Mouse (Mus musculus) forebrain, embryonic 14.5 days (tissue): ENCODE data around the gene Dcaf17. TPM values are rescaled to one million over a fixed set of nuclear protein-coding genes. Genes with fewer than 3 reads are reported as not detected.

Source experiments
- ATAC-seq: fragments of 200-750 bp; cut with Nextera tagmentation; 2 replicates; pipeline ENCODE4 v1.8.0; 2017; ENCODE audit warnings: mild to moderate bottlenecking, moderate library complexity
- DNase-seq: peaks from one replicate; pipeline ENCODE4 v3.0.0-alpha.2; 2015; ENCODE audit warnings: low spot score
- H3K27ac ChIP-seq: fragments of 300-500 bp; sonication (generic); 2 replicates; pipeline ENCODE4 v1.5.1; 2014; ENCODE audit warnings: low read depth, mild to moderate bottlenecking, control low read depth, low read length, moderate library complexity
- H3K27me3 ChIP-seq: fragments of 300-500 bp; sonication (generic); replicated peaks from 2 replicates; pipeline ENCODE4 v1.6.1; 2014; ENCODE audit warnings: low read length, control low read depth, mixed read lengths; ENCODE audit not compliant: control insufficient read depth, insufficient read depth
- H3K36me3 ChIP-seq: fragments of 300-500 bp; sonication (generic); 2 replicates; pipeline ENCODE4 v1.6.1; 2014; ENCODE audit warnings: low read length, control low read depth; ENCODE audit not compliant: control insufficient read depth, insufficient read depth
- H3K4me1 ChIP-seq: fragments of 300-500 bp; sonication (generic); 2 replicates; pipeline ENCODE4 v1.6.1; 2014; ENCODE audit warnings: antibody characterized with exemption, low read length, control low read depth; ENCODE audit not compliant: control insufficient read depth, insufficient read depth
- H3K4me2 ChIP-seq: fragments of 300-500 bp; sonication (generic); 2 replicates; pipeline ENCODE4 v1.6.1; 2014; ENCODE audit warnings: mild to moderate bottlenecking, control low read depth, low read length
- H3K4me3 ChIP-seq: fragments of 300-500 bp; sonication (generic); 2 replicates; pipeline ENCODE4 v1.5.1; 2014; ENCODE audit warnings: low read depth, low read length, control low read depth
- H3K9ac ChIP-seq: fragments of 300-500 bp; sonication (generic); 2 replicates; pipeline ENCODE4 v1.6.1; 2014; ENCODE audit warnings: mild to moderate bottlenecking, low read length, control low read depth, moderate library complexity
- H3K9me3 ChIP-seq: fragments of 300-500 bp; sonication (generic); replicated peaks from 2 replicates; pipeline ENCODE4 v1.6.1; 2016; ENCODE audit warnings: low read length, control low read depth, mixed read lengths; ENCODE audit not compliant: control insufficient read depth
- WGBS: fragments of 180-500 bp; shearing (Covaris S2); extraction: QIAGEN DNeasy Blood & Tissue Kit; methylation state at CpG from one replicate; pipeline ENCODE4 v1.1.7; 2014; 5-methylcytosine and 5-hydroxymethylcytosine counted together
- polyA plus RNA-seq: library from polyadenylated mRNA; unstranded; fragments of >200 nt; fragmentation: Nextera tagmentation; extraction: Ambion mirVana; gene quantifications from 2 replicates; pipeline ENCODE4 v1.2.1, GENCODE M21; 2014

Dcaf17 gene
- polyA plus RNA-seq, 1 experiment from 2014 or later: 23.6 TPM

- no peaks in the 10 kb centered on the region for H3K9me3 ChIP-seq
- peak; percentile 89 for DNase-seq
- 41% methylated on average over 11 of the region's 11 CpGs for WGBS
- H3K4me1 ChIP-seq: peaks cover 6% of the 10 kb centered on the region
- peak; percentile 86 for ATAC-seq
- no peak overlapping the region for H3K27ac ChIP-seq
- H3K36me3 ChIP-seq: no peaks in the 10 kb centered on the region
- H3K4me3 ChIP-seq: no peak overlapping the region
- H3K9ac ChIP-seq: no peak overlapping the region
- H3K4me2 ChIP-seq: no peak overlapping the region
- H3K27me3 ChIP-seq: no peaks in the 10 kb centered on the region
Measured at GRCm38 (mm10) chr2:71039522-71040121, 15.5 kb upstream of the Dcaf17 start.

DNA sequence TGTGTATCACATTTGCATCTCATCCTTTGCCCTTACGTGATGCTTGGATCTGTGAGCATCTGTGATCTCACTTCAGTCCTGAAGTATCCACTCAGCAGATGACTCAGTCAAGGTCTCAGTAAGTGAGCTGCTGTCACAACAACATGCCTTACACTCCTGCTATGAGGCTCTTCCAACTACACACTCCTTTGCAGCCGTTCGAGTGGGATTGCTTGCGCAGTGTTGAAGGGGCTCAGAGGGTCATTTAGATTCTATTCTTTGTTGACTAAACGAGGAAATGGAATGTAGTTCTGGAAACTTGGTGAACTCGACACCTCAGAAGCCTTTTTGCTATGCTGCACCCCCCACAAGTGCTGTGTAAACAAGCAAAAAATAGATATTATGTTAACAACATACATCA, 9.0 kb upstream of the Dcaf17 start:
- Histone ChIP-seq H3K9me3 (no peaks in the 10 kb centered on the region), H3K27ac (no peak overlapping the region), H3K4me2 (no peak overlapping the region), H3K36me3 (no peaks in the 10 kb centered on the region), H3K9ac (no peak overlapping the region), H3K4me3 (no peak overlapping the region), H3K4me1 (no peaks in the 10 kb centered on the region), H3K27me3 (no peaks in the 10 kb centered on the region)
- 66% methylated on average over 6 of the region's 6 CpGs for WGBS
- DNase-seq (no peak), ATAC-seq (no peak)

- ATAC-seq: no peak
- no peak overlapping the region for H3K27ac ChIP-seq
Measured at GRCm38 (mm10) chr2:71046751-71047320, 8.3 kb upstream of the Dcaf17 start.

GRCm38 (mm10) chr2:71048896-71049295, 6.2 kb upstream of the Dcaf17 start:
- no peak overlapping the region for H3K4me2 ChIP-seq
- DNase-seq (no peak), ATAC-seq (no peak)
- no peak overlapping the region for H3K9ac ChIP-seq
- no peak overlapping the region for H3K27ac ChIP-seq
- no peak overlapping the region for H3K4me3 ChIP-seq
- WGBS: 73% methylated on average over 12 of the region's 12 CpGs
- H3K36me3 ChIP-seq: no peaks in the 10 kb centered on the region
- no peaks in the 10 kb centered on the region for H3K9me3 ChIP-seq
- H3K27me3 ChIP-seq: no peaks in the 10 kb centered on the region
- no peaks in the 10 kb centered on the region for H3K4me1 ChIP-seq

More at GRCm38 (mm10) chr2:71046751-71047320, 8.3 kb upstream of the Dcaf17 start:
- 87% methylated on average over 6 of the region's 6 CpGs for whole genome bisulfite sequencing
- Histone ChIP-seq H3K4me1 (no peaks in the 10 kb centered on the region), H3K9me3 (no peaks in the 10 kb centered on the region), H3K9ac (no peak overlapping the region), H3K36me3 (no peaks in the 10 kb centered on the region), H3K4me2 (no peak overlapping the region), H3K4me3 (no peak overlapping the region), H3K27me3 (no peaks in the 10 kb centered on the region)
- no peak for DNase-seq

GRCm38 (mm10) chr2:71050511-71050910, 4.6 kb upstream of the Dcaf17 start:
- no peak overlapping the region for H3K4me2 ChIP-seq
- H3K9me3 ChIP-seq: no peaks in the 10 kb centered on the region
- no peak overlapping the region for H3K27ac ChIP-seq
- no peak overlapping the region for H3K4me3 ChIP-seq
- DNase-seq: no peak
- peaks cover 8% of the 10 kb centered on the region for H3K4me1 ChIP-seq
- ATAC-seq: no peak
- H3K9ac ChIP-seq: no peak overlapping the region
- no peaks in the 10 kb centered on the region for H3K27me3 ChIP-seq
- no peaks in the 10 kb centered on the region for H3K36me3 ChIP-seq
- 93% methylated on average over 7 of the region's 7 CpGs for WGBS

DNA sequence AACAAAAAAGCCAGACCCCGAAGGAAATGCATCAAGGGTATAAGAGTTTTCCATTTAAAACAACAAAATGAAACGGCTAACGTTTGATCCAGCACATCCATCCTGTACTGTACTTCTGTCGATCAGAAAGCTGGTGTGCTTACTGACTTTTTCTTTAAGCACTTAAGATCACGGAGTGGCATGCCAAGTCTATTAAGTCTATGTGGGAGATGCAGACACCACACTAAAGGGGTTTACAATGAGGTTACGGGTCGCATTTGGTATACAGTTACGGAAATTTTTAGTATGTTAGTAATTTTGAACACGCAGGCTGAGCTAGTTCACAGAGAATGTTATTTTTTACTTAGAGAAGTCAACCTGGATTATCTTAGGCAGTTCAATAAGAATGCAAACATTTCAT, 412 bp upstream of the Dcaf17 start:
- no peaks in the 10 kb centered on the region for H3K27me3 ChIP-seq
- peaks cover 9% of the 10 kb centered on the region for H3K36me3 ChIP-seq
- H3K27ac ChIP-seq: peak overlapping the region; percentile 58
- peak overlapping the region; percentile 81 for H3K4me3 ChIP-seq
- DNase-seq (peak; percentile 26), ATAC-seq (no peak)
- peaks cover 8% of the 10 kb centered on the region for H3K4me1 ChIP-seq
- peak overlapping the region; percentile 89 for H3K9ac ChIP-seq
- H3K9me3 ChIP-seq: no peaks in the 10 kb centered on the region
- WGBS: 46% methylated on average over 9 of the region's 9 CpGs
- peak overlapping the region; percentile 84 for H3K4me2 ChIP-seq

- Histone ChIP-seq H3K36me3 (peaks cover 18% of the 10 kb centered on the region), H3K4me2 (peak overlapping the region; percentile 84), H3K9me3 (no peaks in the 10 kb centered on the region), H3K27ac (peak overlapping the region; percentile 96), H3K9ac (peak overlapping the region; percentile 89), H3K4me3 (peak overlapping the region; percentile 81), H3K27me3 (no peaks in the 10 kb centered on the region), H3K4me1 (peaks cover 8% of the 10 kb centered on the region)
- 13% methylated on average over 21 of the region's 21 CpGs for WGBS
- ATAC-seq (no peak), DNase-seq (peak; percentile 70)
Measured at GRCm38 (mm10) chr2:71056115-71056835, 1.1 kb downstream of the Dcaf17 start.

GRCm38 (mm10) chr2:71071601-71072000, 16.5 kb downstream of the Dcaf17 start:
- H3K9me3 ChIP-seq: no peaks in the 10 kb centered on the region
- WGBS: 97% methylated on average over 4 of the region's 4 CpGs
- ATAC-seq: no peak
- peaks cover 10% of the 10 kb centered on the region; the same call in 1 of the 2 replicates for H3K36me3 ChIP-seq
- no peak overlapping the region for H3K4me2 ChIP-seq
- no peak overlapping the region for H3K9ac ChIP-seq
- DNase-seq: no peak
- H3K4me1 ChIP-seq: no peaks in the 10 kb centered on the region
- no peaks in the 10 kb centered on the region for H3K27me3 ChIP-seq
- no peak overlapping the region for H3K4me3 ChIP-seq
- no peak overlapping the region for H3K27ac ChIP-seq

DNA sequence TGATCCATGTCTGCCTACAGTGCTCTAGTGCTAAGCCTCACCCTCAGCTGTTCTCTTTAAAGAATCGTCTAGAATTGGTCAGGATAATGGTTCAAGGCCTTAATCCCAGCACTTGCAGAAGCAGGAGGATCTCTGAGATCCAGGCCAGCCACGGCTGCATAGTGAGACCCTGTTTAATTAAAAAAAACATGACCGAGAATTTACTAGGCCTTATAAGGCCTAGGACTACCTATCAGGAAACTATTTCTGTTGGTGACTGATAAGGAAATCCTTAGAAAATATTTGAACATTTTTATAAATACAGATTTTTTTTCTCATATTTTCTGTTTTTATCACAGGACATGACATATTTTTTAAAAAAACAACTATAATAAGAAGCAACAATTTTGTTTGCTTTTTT, 18.2 kb downstream of the Dcaf17 start:
- DNase-seq (no peak), ATAC-seq (no peak)
- Histone ChIP-seq H3K36me3 (peaks cover 13% of the 10 kb centered on the region; the same call in 1 of the 2 replicates), H3K4me2 (no peak overlapping the region), H3K4me1 (no peaks in the 10 kb centered on the region), H3K9ac (no peak overlapping the region), H3K4me3 (no peak overlapping the region), H3K27ac (no peak overlapping the region), H3K9me3 (no peaks in the 10 kb centered on the region), H3K27me3 (no peaks in the 10 kb centered on the region)
- 84% methylated on average over 3 of the region's 3 CpGs for WGBS
